Mouse (Mus musculus) embryonic facial prominence, embryonic 10.5 days (tissue): ENCODE data around the gene Sh3glb1. TPM values are rescaled to one million over a fixed set of nuclear protein-coding genes. Genes with fewer than 3 reads are reported as not detected.

Experiments
- DNase-seq: peaks from one replicate; pipeline ENCODE4 v3.0.0-alpha.2; 2017; ENCODE audit warnings: low spot score
- H3K27ac ChIP-seq: fragments of 300-500 bp; sonication (generic); replicated peaks from 2 replicates; pipeline ENCODE4 v1.5.1; 2016; ENCODE audit warnings: mild to moderate bottlenecking
- H3K27me3 ChIP-seq: fragments of 300-500 bp; sonication (generic); replicated peaks from 2 replicates; pipeline ENCODE4 v1.6.1; 2016; ENCODE audit warnings: low read depth, mild to moderate bottlenecking; ENCODE audit not compliant: poor library complexity, severe bottlenecking
- H3K36me3 ChIP-seq: fragments of 300-500 bp; sonication (generic); replicated peaks from 2 replicates; pipeline ENCODE4 v1.6.1; 2016; ENCODE audit warnings: mild to moderate bottlenecking, moderate library complexity
- H3K4me1 ChIP-seq: fragments of 300-500 bp; sonication (generic); 2 replicates; pipeline ENCODE4 v1.6.1; 2016
- H3K4me3 ChIP-seq: fragments of 300-500 bp; sonication (generic); 2 replicates; pipeline ENCODE4 v1.5.1; 2016; ENCODE audit warnings: mild to moderate bottlenecking, moderate library complexity
- H3K9me3 ChIP-seq: fragments of 300-500 bp; sonication (generic); 2 replicates; pipeline ENCODE4 v1.6.1; 2016; ENCODE audit warnings: mild to moderate bottlenecking
- WGBS: fragments of 180-500 bp; shearing (Covaris S2); methylation state at CpG from one replicate; pipeline ENCODE4 v1.1.7; 2016; 5-methylcytosine and 5-hydroxymethylcytosine counted together
- polyA plus RNA-seq: library from polyadenylated mRNA; unstranded; fragments of >200 nt; fragmentation: Nextera tagmentation; extraction: Ambion mirVana; gene quantifications from 2 replicates; pipeline ENCODE4 v1.2.1, GENCODE M21; 2016

Sh3glb1 gene
- polyA plus RNA-seq, 1 experiment from 2014 or later, result 65.7 TPM

DNA sequence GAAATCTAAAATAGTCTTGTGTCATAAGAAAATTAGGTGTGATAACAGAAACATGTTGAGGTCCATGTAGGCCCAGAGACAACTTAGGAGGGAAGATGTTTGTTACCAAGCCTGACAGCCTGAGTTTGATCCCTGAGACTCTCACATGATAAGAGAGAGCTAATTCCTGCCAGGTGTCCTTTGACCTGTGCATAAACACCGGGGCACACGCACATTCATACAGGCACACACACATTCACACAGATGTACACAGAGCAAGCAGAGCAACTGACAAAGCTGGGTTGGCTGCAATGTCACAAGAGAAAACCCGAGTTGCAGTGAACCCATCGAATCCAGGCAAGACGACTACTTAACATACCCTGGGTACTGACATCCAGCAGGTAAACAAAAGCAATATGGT lies 11.5 kb downstream of the Sh3glb1 start:
- no peaks in the 10 kb centered on the region for H3K27me3 ChIP-seq
- no peaks in the 10 kb centered on the region for H3K9me3 ChIP-seq
- peaks cover 80% of the 10 kb centered on the region for H3K36me3 ChIP-seq
- no peak overlapping the region for H3K4me3 ChIP-seq
- H3K27ac ChIP-seq, result no peak overlapping the region
- no peak for DNase-seq
- no peaks in the 10 kb centered on the region for H3K4me1 ChIP-seq
- 89% methylated on average over 5 of the region's 5 CpGs for WGBS

DNA sequence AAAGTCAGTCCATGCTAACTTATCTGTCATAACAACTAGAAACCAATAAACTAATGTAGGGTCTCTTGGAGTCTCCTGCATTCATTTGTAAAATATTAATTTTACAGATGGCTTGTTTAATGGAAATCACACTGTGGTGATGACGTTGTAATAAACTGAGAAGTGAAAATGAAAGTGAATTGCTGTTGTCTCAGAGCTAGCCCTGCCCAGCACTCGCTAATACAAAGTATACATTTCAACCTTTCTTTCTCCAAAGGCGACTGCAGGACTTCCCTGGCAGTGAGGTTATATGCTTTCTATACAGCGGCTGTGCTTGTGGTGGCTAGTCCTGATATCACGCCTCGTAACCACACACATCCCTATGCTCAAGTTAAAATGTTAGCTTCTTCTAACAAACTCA lies 16.2 kb downstream of the Sh3glb1 start:
- Histone ChIP-seq H3K27me3 (no peaks in the 10 kb centered on the region), H3K9me3 (no peaks in the 10 kb centered on the region), H3K4me1 (no peaks in the 10 kb centered on the region), H3K36me3 (peaks cover 70% of the 10 kb centered on the region), H3K4me3 (no peak overlapping the region), H3K27ac (no peak overlapping the region)
- no peak for DNase-seq
- WGBS, result 95% methylated on average over 6 of the region's 6 CpGs

DNA sequence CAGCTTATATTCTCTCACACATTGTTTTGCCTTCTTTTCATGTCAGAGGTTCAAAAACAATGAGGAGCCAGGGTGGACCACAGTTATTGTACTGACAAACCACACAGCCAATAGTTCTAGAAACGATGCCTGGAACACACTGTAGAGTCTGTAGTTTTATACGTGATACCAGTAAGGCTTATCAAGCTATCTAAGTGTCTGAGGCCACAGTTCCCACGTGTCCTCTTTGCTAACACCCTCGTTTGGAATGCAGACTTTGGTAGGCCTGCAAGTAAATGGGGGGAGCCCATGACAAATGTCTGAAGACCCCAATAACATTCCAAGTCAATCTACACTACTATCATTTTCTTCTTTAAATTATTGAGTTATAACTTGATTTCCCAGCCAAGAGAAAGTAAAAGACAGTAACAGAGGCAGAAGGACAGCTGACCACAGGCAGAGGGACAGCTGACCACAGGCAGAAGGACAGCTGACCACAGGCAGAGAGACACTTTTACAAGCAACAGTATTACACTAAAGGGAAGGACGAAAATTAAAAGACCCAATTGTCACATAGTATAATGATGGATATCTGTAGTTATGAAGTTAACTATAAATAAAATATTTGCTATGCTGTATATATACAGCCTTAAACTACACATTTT lies 21.2 kb downstream of the Sh3glb1 start:
- no peak for DNase-seq
- Histone ChIP-seq H3K36me3 (peaks cover 77% of the 10 kb centered on the region), H3K4me1 (no peaks in the 10 kb centered on the region), H3K9me3 (no peaks in the 10 kb centered on the region), H3K27ac (no peak overlapping the region), H3K27me3 (no peaks in the 10 kb centered on the region), H3K4me3 (no peak overlapping the region)
- WGBS, result 89% methylated on average over 5 of the region's 5 CpGs

DNA sequence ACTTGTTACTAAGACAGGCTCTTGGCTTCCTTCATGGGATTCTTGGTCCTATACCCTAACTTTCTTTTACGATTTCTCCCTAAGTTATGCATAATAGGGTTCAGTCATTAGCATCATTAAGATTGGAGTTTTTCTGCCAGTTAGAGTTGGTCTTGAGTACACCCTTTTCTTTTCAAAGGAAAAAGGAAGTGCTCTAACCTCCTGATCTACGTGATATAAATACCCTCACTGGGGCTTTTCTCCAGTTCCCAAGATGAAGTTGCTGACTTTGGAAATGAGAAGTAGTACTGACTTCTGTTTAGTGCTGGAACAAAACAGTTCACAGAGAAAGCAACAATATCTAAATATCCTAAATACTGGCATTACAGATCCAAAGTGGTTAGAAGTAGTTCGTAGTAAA lies 22.2 kb downstream of the Sh3glb1 start:
- Histone ChIP-seq H3K4me1 (no peaks in the 10 kb centered on the region), H3K27me3 (no peaks in the 10 kb centered on the region), H3K27ac (no peak overlapping the region), H3K4me3 (no peak overlapping the region), H3K36me3 (peaks cover 81% of the 10 kb centered on the region), H3K9me3 (no peaks in the 10 kb centered on the region)
- 86% methylated on average over 3 of the region's 3 CpGs for WGBS
- no peak for DNase-seq

DNA sequence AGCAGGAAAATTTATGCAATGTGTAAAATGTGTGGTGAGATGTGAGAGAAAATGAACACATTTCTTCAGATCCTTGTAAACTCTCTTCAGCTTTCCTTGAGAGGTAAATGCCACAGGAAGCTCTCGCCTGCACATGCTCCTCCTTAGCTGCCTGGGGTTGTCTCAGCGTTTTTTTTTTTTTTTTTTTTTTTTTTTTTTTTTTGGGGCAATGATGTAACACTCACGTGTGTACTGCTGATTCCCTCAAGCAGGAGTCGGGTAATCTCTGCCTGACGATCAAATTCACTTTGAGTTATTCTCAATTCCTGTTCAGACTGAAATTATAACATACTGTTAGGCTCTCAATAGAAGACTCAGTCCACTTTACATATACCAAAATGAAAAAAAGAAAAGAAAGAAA lies 23.0 kb downstream of the Sh3glb1 start:
- Histone ChIP-seq H3K27ac (no peak overlapping the region), H3K36me3 (peaks cover 78% of the 10 kb centered on the region)
- WGBS, result 83% methylated on average over 5 of the region's 5 CpGs

DNA sequence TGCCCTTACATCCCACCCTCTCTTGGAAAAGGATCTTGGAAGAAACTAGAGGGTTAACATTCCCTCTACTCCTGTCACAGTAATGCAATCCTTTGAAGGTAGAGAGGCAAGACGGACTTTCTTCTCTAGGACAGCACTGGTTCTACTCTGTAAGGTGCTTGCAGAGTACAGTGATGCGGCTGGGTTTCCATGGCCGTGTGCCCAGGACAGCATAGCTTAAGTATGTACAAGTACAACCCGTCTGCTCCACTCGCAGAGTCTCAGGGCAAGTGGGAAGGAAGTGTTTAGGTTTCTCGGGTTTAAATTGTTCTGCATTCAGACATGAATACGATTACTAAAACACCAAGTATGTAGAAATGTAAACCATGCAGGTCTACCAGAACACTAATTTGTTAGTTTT lies 25.2 kb downstream of the Sh3glb1 start:
- Histone ChIP-seq H3K4me3 (no peak overlapping the region), H3K36me3 (peaks cover 73% of the 10 kb centered on the region), H3K27ac (no peak overlapping the region), H3K9me3 (no peaks in the 10 kb centered on the region), H3K27me3 (no peaks in the 10 kb centered on the region), H3K4me1 (no peaks in the 10 kb centered on the region)
- DNase-seq, result no peak
- WGBS, result 89% methylated on average over 7 of the region's 7 CpGs

More for the DNA sequence above, 23.0 kb downstream of the Sh3glb1 start:
- no peaks in the 10 kb centered on the region for H3K4me1 ChIP-seq
- no peak overlapping the region for H3K4me3 ChIP-seq
- no peaks in the 10 kb centered on the region for H3K27me3 ChIP-seq
- no peak for DNase-seq
- H3K9me3 ChIP-seq, result no peaks in the 10 kb centered on the region

DNA sequence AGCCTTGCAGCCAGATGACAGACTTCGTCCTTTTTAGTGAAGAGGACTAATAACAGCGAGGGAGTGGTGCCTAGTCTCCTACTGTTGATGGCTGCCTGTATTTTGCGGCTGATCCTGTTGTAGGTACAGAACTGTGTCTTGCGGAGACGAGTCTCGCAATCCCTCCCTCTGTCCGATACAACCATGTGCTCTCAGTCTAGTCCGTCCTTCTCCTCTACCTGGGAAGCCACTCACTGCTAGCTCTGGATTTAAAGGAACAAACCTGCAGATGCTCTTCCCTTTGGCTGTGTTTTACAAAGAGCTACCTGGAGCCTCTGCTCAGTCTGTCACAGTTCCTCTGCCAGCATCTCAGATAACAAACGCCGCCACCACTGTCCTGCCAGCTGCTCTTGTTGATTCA lies 26.1 kb downstream of the Sh3glb1 start:
- H3K4me3 ChIP-seq, result no peak overlapping the region
- H3K27me3 ChIP-seq, result no peaks in the 10 kb centered on the region
- H3K36me3 ChIP-seq, result peaks cover 69% of the 10 kb centered on the region
- H3K9me3 ChIP-seq, result no peaks in the 10 kb centered on the region
- DNase-seq, result no peak
- WGBS, result 93% methylated on average over 10 of the region's 10 CpGs
- peaks cover 5% of the 10 kb centered on the region for H3K4me1 ChIP-seq
- no peak overlapping the region for H3K27ac ChIP-seq

DNA sequence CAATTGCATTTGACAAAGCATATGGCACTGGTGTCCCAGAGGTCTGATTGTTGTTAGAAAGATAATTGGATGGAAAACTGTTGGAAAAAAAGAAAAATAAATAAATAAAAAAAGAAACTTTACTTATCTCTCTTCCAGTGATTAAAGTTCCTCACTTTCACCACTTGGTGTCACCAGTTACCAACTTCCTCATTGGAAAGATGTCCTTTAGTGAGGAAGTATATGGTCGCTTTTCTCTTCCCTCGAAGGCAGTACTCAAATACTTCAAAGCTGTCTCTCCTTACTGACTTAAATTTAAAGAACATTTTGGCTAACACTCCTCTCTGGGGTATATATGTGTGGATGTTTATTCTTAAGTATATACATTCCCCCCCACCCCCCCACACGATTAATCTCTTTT lies 28.1 kb downstream of the Sh3glb1 start:
- Histone ChIP-seq H3K4me1 (peaks cover 6% of the 10 kb centered on the region), H3K4me3 (no peak overlapping the region), H3K27ac (no peak overlapping the region), H3K9me3 (no peaks in the 10 kb centered on the region), H3K36me3 (peaks cover 58% of the 10 kb centered on the region), H3K27me3 (no peaks in the 10 kb centered on the region)
- DNase-seq, result no peak
- WGBS, result 74% methylated on average over 3 of the region's 3 CpGs

DNA sequence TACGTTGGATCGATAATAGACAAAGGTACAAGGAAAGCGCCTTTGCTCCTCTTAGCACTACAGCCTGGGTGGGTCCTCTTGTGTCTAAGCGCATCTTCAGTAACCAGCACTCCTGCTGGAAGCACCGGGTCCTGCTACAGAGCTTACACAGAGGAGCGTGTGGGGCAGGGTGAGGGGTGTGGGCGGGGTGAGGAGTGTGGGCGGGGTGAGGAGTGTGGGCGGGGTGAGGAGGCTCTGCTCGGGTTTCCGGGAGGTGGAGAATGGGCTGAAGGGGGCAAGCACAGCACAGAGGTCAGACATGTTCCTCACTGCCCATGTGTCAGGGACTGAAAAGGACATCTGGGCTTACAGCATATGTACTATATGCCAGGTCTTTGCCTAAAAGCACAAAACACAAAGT lies 30.9 kb downstream of the Sh3glb1 start:
- WGBS, result 12% methylated on average over 11 of the region's 11 CpGs
- Histone ChIP-seq H3K4me3 (no peak overlapping the region), H3K36me3 (peaks cover 34% of the 10 kb centered on the region), H3K9me3 (no peaks in the 10 kb centered on the region), H3K27me3 (no peaks in the 10 kb centered on the region), H3K27ac (no peak overlapping the region), H3K4me1 (peaks cover 6% of the 10 kb centered on the region)
- peak; percentile 86 for DNase-seq

DNA sequence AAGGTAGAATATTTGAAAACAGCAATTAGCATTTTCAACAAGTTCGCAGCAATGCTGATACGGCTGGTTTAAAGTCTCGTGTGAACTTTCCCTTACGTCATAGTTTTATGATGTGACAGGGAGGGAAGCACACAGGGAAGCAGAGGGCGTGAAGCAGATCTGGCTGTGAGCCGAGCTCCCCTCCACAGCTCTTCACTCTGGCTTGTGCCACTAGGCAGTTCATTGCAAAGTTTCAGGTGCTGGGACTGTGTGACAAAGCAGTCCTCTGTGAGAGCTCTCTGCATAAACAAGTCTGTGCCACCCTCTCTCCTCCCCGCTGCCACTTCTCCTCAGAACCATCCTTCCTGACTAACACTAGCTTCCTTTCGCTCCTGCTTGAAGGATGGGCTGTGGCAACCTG lies 31.9 kb downstream of the Sh3glb1 start:
- peaks cover 6% of the 10 kb centered on the region for H3K4me1 ChIP-seq
- no peak for DNase-seq
- no peaks in the 10 kb centered on the region for H3K9me3 ChIP-seq
- peaks cover 25% of the 10 kb centered on the region for H3K36me3 ChIP-seq
- H3K4me3 ChIP-seq, result no peak overlapping the region
- H3K27me3 ChIP-seq, result no peaks in the 10 kb centered on the region
- no peak overlapping the region for H3K27ac ChIP-seq
- WGBS, result 88% methylated on average over 8 of the region's 8 CpGs

DNA sequence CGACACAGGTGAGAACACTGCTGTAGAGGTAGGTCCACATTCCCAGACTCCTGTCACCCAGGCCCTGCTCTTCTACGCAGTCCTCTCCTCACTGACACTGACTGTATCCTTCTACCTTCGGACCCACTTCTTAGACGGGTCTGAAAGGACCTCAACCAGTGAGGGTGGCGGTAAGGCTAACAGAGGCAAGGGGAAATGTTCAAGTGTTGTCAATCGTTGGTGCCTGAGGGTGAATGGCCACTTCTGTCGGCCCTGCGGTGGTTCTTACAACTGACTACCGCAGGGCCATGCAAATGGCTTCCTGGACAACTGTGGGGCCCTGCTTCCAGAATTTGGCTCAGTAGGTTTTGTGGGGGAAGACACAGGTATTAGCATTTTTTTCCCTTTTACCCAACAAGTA lies 32.5 kb downstream of the Sh3glb1 start:
- H3K36me3 ChIP-seq, result peaks cover 18% of the 10 kb centered on the region
- no peak overlapping the region for H3K27ac ChIP-seq
- no peak for DNase-seq
- 87% methylated on average over 9 of the region's 9 CpGs for WGBS
- no peaks in the 10 kb centered on the region for H3K9me3 ChIP-seq
- H3K4me3 ChIP-seq, result no peak overlapping the region
- peaks cover 6% of the 10 kb centered on the region for H3K4me1 ChIP-seq
- no peaks in the 10 kb centered on the region for H3K27me3 ChIP-seq

DNA sequence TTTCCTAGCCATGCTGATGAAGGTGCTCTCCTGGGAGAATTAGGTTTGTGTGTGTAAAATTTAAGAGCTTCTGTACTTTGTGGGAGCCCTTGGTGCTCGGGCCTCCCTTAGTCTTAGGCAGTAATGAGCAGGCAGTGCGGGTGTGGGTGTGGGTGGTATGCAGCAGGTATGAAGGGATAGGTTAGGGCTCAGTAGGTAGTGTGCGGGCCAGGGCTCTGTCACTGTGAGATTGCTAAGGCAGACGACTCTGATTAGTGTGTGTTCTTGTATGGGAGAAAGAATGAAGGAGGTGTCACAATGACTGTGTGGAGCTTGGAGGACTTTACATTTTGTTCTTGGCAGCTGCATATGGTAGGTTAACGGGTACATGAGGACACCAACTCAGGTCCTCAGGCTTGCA lies 34.0 kb downstream of the Sh3glb1 start:
- peaks cover 6% of the 10 kb centered on the region for H3K4me1 ChIP-seq
- H3K27ac ChIP-seq, result no peak overlapping the region
- no peak overlapping the region for H3K4me3 ChIP-seq
- no peak for DNase-seq
- WGBS, result 90% methylated on average over 5 of the region's 5 CpGs
- H3K36me3 ChIP-seq, result peaks cover 18% of the 10 kb centered on the region
- no peaks in the 10 kb centered on the region for H3K9me3 ChIP-seq
- no peaks in the 10 kb centered on the region for H3K27me3 ChIP-seq

DNA sequence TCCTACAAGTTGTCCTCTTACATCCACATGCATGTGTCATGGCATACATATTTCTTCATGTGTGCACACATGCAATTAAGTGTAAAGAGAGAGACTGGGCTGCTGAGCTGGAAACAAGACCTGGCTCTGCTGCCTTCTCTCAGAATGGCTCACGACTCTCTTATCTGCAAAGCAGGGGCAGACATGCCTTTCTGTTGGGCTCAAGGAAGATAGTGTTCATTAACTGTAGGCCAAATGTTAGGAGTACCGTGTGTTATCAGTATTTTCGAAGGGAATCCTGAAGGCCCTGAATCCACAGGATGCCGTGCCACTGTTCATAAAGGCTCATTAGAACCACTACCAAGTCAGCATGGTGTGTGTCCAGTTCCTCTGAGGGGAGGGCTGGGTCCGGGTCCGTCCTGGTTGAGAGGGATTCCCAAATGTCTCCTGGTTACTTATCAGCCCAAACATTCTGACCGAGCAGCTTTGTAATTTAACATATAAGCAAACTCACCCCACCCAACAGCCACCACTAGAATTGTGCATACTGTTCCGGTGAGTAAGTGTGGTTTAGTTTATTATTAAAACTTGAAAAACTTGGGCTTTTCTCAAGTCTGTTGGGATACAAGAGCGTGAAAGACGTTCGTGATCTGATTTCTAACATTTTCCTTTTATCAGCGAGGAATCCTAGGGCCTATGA lies 36.9 kb downstream of the Sh3glb1 start:
- no peaks in the 10 kb centered on the region for H3K4me1 ChIP-seq
- no peaks in the 10 kb centered on the region for H3K27me3 ChIP-seq
- no peak overlapping the region for H3K4me3 ChIP-seq
- peaks cover 10% of the 10 kb centered on the region; the same call in 1 of the 2 replicates for H3K36me3 ChIP-seq
- no peak for DNase-seq
- H3K9me3 ChIP-seq, result no peaks in the 10 kb centered on the region
- H3K27ac ChIP-seq, result no peak overlapping the region
- WGBS, result 92% methylated on average over 12 of the region's 12 CpGs
